Mouse (Mus musculus): Measurements from ENCODE around the gene Hmgb2. TPM values are rescaled to one million over a fixed set of nuclear protein-coding genes. Genes with fewer than 3 reads are reported as not detected.

Hmgb2 gene
- 49.8 and 56.8 TPM in 2 replicates for polyA plus RNA-seq (2015; fragmentation: Nextera tagmentation; extraction: Ambion mirVana)

DNA sequence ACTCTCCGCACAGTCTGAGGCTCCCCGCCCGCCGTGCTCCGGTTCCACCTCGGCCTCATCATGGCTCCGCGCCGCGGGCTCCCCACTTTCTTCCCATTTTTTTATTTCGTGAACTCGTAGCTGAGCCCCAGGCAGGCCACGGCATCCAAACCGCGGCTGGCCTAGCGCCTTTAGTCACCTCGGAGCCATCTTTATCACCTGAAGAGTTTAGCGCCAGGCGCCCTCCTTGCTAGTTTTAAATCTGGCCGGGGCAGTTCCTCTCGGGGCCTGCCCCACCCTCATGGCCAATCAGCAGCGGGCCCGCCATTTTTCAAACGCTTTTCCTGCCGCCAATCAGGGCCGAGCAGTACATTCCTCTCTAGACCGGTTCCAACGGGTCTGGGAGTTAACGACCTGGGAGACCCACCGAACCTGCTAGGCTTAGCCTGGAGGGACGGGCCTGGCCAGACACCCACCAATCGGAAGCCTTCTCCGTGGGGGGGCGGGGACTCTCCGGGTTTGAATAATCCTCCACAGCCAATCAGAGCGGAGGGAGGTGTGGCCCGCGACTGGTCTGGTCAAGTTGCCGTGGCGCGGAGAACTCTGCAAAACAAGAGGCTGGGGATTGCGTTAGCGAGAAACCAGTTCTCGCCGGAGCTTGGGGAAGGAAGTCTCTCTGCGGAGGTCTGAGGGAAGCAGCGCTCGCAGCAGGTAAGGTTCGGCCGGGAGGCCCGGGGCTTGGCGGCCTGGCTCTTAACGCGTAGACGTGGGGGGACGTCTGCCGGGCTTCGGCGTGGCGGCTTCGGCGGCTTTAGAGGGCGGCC lies at the start of gene Hmgb2:
Gene Hmgb2 (plus strand): TSS at position 592 of the 803 bp plus-strand sequence.

DNA sequence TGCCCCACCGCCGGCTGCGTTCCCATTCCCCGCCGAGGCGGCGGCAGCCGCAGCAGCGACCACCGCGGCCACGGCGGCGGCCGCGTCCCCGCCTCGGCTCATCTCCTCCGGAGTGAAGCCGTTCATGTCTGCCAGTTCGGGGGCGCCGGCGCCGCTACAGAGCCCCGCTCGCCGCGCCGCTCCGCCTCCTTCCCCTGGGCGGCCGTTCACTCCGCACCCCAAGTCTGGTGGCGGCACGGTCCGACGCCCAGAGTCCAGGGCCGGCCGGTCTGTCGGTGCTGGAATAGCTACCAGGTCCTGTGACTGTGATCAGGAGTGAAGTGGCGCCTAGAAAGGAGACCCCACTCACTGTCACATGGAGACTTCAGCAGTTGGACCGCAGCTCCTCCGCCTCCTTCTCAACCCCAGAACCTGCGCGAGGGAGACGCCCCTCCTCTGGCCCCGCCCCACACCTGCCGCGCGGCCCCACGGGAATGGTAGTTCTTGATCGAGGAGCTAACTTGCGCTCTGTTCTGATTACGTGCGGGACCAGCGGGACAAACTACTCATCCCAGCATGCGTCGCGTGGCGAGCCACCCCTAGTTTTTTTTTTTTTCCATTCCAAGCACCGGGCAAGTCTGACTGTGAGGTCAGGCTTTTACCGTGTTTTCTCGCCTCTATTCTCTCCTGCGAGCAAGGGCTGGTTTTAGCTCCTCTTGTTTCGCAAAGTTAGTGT lies 24.1 kb upstream of the Hmgb2 start, which contains the start of gene Sap30:
Gene Sap30 (minus strand): TSS at position 420 of the 715 bp plus-strand sequence.

Other genes starting within 250 kb of the Hmgb2 start
- not detected in 2 replicates for gene Hand2, start 190.9 kb upstream of the Hmgb2 start, polyA plus RNA-seq (2015; fragmentation: Nextera tagmentation; extraction: Ambion mirVana)
- 98.6 and 128 TPM in 2 replicates for gene Scrg1, start 56.0 kb upstream of the Hmgb2 start, polyA plus RNA-seq (2015; fragmentation: Nextera tagmentation; extraction: Ambion mirVana)
- gene Sap30, start 24.0 kb upstream of the Hmgb2 start, polyA plus RNA-seq (2015; fragmentation: Nextera tagmentation; extraction: Ambion mirVana) = 14.8 and 19.7 TPM in 2 replicates
- gene Galnt7, start 141.1 kb downstream of the Hmgb2 start, polyA plus RNA-seq (2015; fragmentation: Nextera tagmentation; extraction: Ambion mirVana) = 7.9 and 8.0 TPM in 2 replicates

Data from neural tube, postnatal 0 days (tissue).